In genomic region chr9:63148410-63149371, GRCm38 (mm10) we compare ENCODE assay signal across 8 mouse cellular contexts. TPM values are rescaled to one million over a fixed set of nuclear protein-coding genes. Genes with fewer than 3 reads are reported as not detected.
DNase-seq lines count a peak whose midpoint lies in the region; ATAC-seq and TF ChIP-seq lines count a peak whose summit lies in the region.

Gene Skor1, minus strand, starts transcription at chr9:63148961.

- H3K9ac ChIP-seq in forebrain, embryonic 16.5 days (replicated peaks; ENCODE audit: low read depth, low read length) = no peak within 1 kb of the TSS
- no peak within 1 kb of the TSS for H3K9ac ChIP-seq in liver, embryonic 15.5 days

- no peak for TF ChIP-seq CTCF in E14TG2a.4 (conservative IDR thresholded peaks at IDR 0.05; ENCODE audit: low read length)

- peak within 1 kb of the TSS; percentile 73 for H3K4me3 ChIP-seq in E14TG2a.4 (replicated peaks; ENCODE audit: low read length)
- peak within 1 kb of the TSS; percentile 44 for H3K4me3 ChIP-seq in forebrain, embryonic 16.5 days (replicated peaks; ENCODE audit: low read length)
- H3K4me3 ChIP-seq in liver, embryonic 15.5 days (replicated peaks) = peak within 1 kb of the TSS; percentile 41

- H3K4me2 ChIP-seq in forebrain, embryonic 16.5 days (ENCODE audit: low read length) = peak within 1 kb of the TSS; percentile 67
- H3K4me2 ChIP-seq in liver, embryonic 15.5 days = peak within 1 kb of the TSS; percentile 60

- H3K36me3 ChIP-seq in E14TG2a.4 (ENCODE audit: insufficient read depth, low read length) = no peaks in the 10 kb centered on the region
- no peaks in the 10 kb centered on the region for H3K36me3 ChIP-seq in forebrain, embryonic 16.5 days (ENCODE audit: control insufficient read depth, insufficient read depth)
- no peaks in the 10 kb centered on the region for H3K36me3 ChIP-seq in liver, embryonic 15.5 days (replicated peaks)

- peaks cover 98% of the 10 kb centered on the region for H3K27me3 ChIP-seq in E14TG2a.4 (ENCODE audit: insufficient read depth, low read length)
- H3K27me3 ChIP-seq in forebrain, embryonic 16.5 days (replicated peaks; ENCODE audit: control insufficient read depth, insufficient read depth, low read length) = peaks cover 84% of the 10 kb centered on the region
- peaks cover 100% of the 10 kb centered on the region for H3K27me3 ChIP-seq in liver, embryonic 15.5 days

- peaks cover 8% of the 10 kb centered on the region for H3K9me3 ChIP-seq in E14TG2a.4 (ENCODE audit: low read length)
- H3K9me3 ChIP-seq in forebrain, embryonic 16.5 days (ENCODE audit: control insufficient read depth, low read length) = peaks cover 3% of the 10 kb centered on the region; the same call in 1 of the 2 replicates
- H3K9me3 ChIP-seq in liver, embryonic 15.5 days (replicated peaks) = no peaks in the 10 kb centered on the region

- peak; percentile 40 for DNase-seq in embryo, embryonic 9.5 days (ENCODE audit: extremely low spot score)
- no peak for DNase-seq in embryo, embryonic 10.5 days (ENCODE audit: low spot score)
- no peak for DNase-seq in adrenal gland, postnatal 14 days
- DNase-seq in thymus, postnatal 25 days = no peak
- DNase-seq in B cell, adult 2 months = no peak

- peaks cover 71% of the 10 kb centered on the region for H3K4me1 ChIP-seq in E14TG2a.4 (replicated peaks; ENCODE audit: low read depth, low read length)
- peaks cover 54% of the 10 kb centered on the region for H3K4me1 ChIP-seq in forebrain, embryonic 16.5 days (replicated peaks; ENCODE audit: control insufficient read depth, insufficient read depth, low read length)
- H3K4me1 ChIP-seq in liver, embryonic 15.5 days (replicated peaks) = peaks cover 36% of the 10 kb centered on the region

- WGBS in forebrain, embryonic 16.5 days = under 1% methylated on average over 71 of the region's 108 CpGs
- WGBS in liver, embryonic 15.5 days (ENCODE audit: insufficient replicate concordance) = 1% methylated on average over 103 of the region's 108 CpGs

- ATAC-seq in forebrain, embryonic 16.5 days = no peak
- ATAC-seq in liver, embryonic 15.5 days (ENCODE audit: insufficient read depth) = no peak

- no peak within 1 kb of the TSS for H3K27ac ChIP-seq in forebrain, embryonic 16.5 days (ENCODE audit: low read length)
- no peak within 1 kb of the TSS for H3K27ac ChIP-seq in liver, embryonic 15.5 days (replicated peaks)

RNA-seq across cellular contexts. Expression of gene Skor1, which starts in this region (rescaled TPM):
- polyA plus RNA-seq in forebrain, embryonic 16.5 days (2015; fragmentation: Nextera tagmentation; extraction: Ambion mirVana) = 0.24 and 0.32 TPM in 2 replicates
- polyA plus RNA-seq in liver, embryonic 15.5 days (2015; fragmentation: Nextera tagmentation; extraction: Ambion mirVana) = not detected in 2 replicates
- total RNA-seq in adrenal gland, postnatal 14 days (2021) = not detected in 2 replicates
